Mouse (Mus musculus): Measurements from ENCODE around the gene Slc6a17.

DNA sequence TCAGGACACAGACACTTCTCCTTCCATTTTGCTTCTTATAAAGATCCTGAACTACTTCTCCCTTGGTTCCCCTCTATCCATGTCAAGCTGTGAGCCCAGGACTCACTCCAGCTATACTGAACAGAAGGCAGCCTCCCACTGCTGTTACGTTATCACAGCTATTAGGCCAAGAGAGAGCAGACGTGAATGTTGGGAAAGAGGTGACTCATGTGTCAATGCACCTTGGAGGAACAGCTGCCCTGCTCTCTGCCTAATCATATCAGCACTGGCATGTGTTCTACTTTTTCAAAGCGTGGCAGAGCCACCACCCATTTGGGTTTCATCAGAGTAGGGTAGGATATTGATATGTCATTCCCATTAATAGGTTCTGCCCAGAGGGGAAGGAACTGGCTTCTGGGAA is 71.0 kb downstream of the Slc6a17 start:
- TF ChIP-seq CTCF (IDR thresholded peaks at IDR 0.05; ENCODE audit: extremely low read depth, insufficient read depth, low read length), result no peak
- TF ChIP-seq POLR2A (IDR thresholded peaks at IDR 0.05; ENCODE audit: extremely low read depth, insufficient read depth, low read length), result no peak

All from cortical plate, adult 2 months (tissue).